Mouse (Mus musculus) forebrain, embryonic 13.5 days (tissue): ENCODE data around the gene Evi2b. TPM values are rescaled to one million over a fixed set of nuclear protein-coding genes. Genes with fewer than 3 reads are reported as not detected.

Experiments
- ATAC-seq: fragments of 200-750 bp; cut with Nextera tagmentation; 2 replicates; pipeline ENCODE4 v1.8.0; 2017
- H3K27ac ChIP-seq: fragments of 300-500 bp; sonication (generic); 2 replicates; pipeline ENCODE4 v1.5.1; 2015; ENCODE audit warnings: inconsistent platforms, mild to moderate bottlenecking, moderate library complexity
- H3K27me3 ChIP-seq: fragments of 300-500 bp; sonication (generic); 2 replicates; pipeline ENCODE4 v1.6.1; 2015; ENCODE audit warnings: mild to moderate bottlenecking, inconsistent platforms
- H3K36me3 ChIP-seq: fragments of 300-500 bp; sonication (generic); 2 replicates; pipeline ENCODE4 v1.6.1; 2015; ENCODE audit warnings: mild to moderate bottlenecking, inconsistent platforms; ENCODE audit not compliant: poor library complexity, severe bottlenecking
- H3K4me1 ChIP-seq: fragments of 300-500 bp; sonication (generic); 2 replicates; pipeline ENCODE4 v1.6.1; 2015; ENCODE audit warnings: inconsistent platforms
- H3K4me2 ChIP-seq: fragments of 300-500 bp; sonication (generic); 2 replicates; pipeline ENCODE4 v1.6.1; 2015; ENCODE audit warnings: inconsistent platforms, mild to moderate bottlenecking, moderate library complexity
- H3K4me3 ChIP-seq: fragments of 300-500 bp; sonication (generic); 2 replicates; pipeline ENCODE4 v1.5.1; 2015; ENCODE audit warnings: mild to moderate bottlenecking, inconsistent platforms
- H3K9ac ChIP-seq: fragments of 300-500 bp; sonication (generic); 2 replicates; pipeline ENCODE4 v1.6.1; 2015; ENCODE audit warnings: mild to moderate bottlenecking, inconsistent platforms
- H3K9me3 ChIP-seq: fragments of 300-500 bp; sonication (generic); replicated peaks from 2 replicates; pipeline ENCODE4 v1.6.1; 2016; ENCODE audit warnings: inconsistent platforms
- WGBS: fragments of 180-500 bp; shearing (Covaris S2); methylation state at CpG from one replicate; pipeline ENCODE4 v1.1.7; 2015; 5-methylcytosine and 5-hydroxymethylcytosine counted together
- polyA plus RNA-seq: library from polyadenylated mRNA; unstranded; fragments of >200 nt; fragmentation: Nextera tagmentation; extraction: Ambion mirVana; gene quantifications from 2 replicates; pipeline ENCODE4 v1.2.1, GENCODE M21; 2015

The Evi2b gene
- 0.18 TPM in 1 of 2 replicates, not detected in the other for polyA plus RNA-seq

DNA sequence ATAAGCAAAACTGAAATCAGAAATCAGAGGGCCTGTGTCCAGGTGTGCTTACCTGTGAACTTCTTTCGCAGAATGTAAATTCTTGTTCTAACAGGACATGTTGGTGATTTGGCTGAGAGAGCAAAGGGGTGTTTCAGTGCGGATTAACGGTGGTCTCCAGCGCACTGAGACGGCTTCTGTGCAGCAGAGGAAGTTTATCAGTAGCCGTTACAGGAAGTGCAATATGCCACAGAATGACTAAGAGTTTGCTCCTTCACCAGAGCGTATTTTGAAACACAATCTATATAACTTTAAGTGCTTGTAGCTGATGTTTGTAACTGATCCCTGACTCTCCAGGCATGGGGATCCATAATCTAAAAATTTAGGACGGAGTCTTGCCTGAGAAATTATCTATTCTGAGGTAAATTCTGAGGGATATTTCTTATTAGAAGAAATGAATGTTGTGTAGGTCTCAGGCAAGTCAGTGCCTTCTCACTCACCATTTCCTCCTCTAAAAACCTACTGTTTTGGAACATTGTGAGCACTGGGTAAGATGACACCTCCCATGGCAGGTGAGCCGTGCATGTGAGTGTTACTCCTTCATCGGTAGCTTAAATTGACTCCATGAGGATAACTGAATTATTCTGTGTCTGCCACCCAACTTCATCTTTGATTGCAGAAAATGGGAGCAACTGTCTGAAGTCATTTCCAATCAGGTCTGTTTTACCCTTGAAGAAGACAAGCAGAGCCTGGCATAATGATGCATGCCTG lies at the start of gene Evi2b:
Gene Evi2b (minus strand): TSS at position 203 of the 750 bp plus-strand sequence.
- H3K36me3 ChIP-seq = peaks cover 10% of the 10 kb centered on the region; the same call in 1 of the 2 replicates
- no peaks in the 10 kb centered on the region for H3K27me3 ChIP-seq
- no peak within 1 kb of the TSS for H3K4me3 ChIP-seq
- no peaks in the 10 kb centered on the region for H3K4me1 ChIP-seq
- H3K9me3 ChIP-seq = no peaks in the 10 kb centered on the region
- H3K9ac ChIP-seq = no peak within 1 kb of the TSS
- 89% methylated on average over 10 of the region's 10 CpGs for WGBS
- no peak for ATAC-seq
- no peak within 1 kb of the TSS for H3K4me2 ChIP-seq
- no peak within 1 kb of the TSS for H3K27ac ChIP-seq

DNA sequence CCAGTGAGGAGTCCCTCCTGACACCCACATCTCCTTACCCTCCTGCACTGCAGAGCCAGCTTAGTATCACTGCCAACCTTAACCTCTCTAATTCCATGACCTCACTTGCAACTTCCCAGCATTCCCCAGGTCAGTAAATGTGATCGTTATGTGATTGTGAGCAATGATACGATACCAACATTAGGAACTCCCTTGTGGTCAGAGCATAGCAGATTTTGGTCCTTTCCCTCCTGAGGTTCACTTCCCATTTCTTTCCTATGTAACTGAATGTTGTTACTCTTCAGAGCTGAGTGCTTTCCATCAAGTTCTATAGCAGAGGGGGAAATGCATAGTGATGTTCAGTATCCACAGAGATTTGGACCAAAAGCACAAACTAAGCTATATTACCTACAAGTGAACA lies 46.8 kb upstream of the Evi2b start:
- no peak overlapping the region for H3K4me3 ChIP-seq
- H3K9ac ChIP-seq = no peak overlapping the region
- no peak overlapping the region for H3K4me2 ChIP-seq
- no peak overlapping the region for H3K27ac ChIP-seq
- H3K9me3 ChIP-seq = no peaks in the 10 kb centered on the region
- no peaks in the 10 kb centered on the region for H3K4me1 ChIP-seq
- no peak for ATAC-seq
- H3K27me3 ChIP-seq = no peaks in the 10 kb centered on the region
- WGBS = 92% methylated on average over 2 of the region's 2 CpGs
- H3K36me3 ChIP-seq = peaks cover 88% of the 10 kb centered on the region

- Histone ChIP-seq H3K9ac (no peak overlapping the region), H3K27me3 (no peaks in the 10 kb centered on the region), H3K36me3 (peaks cover 84% of the 10 kb centered on the region), H3K4me2 (no peak overlapping the region), H3K4me3 (no peak overlapping the region), H3K4me1 (no peaks in the 10 kb centered on the region), H3K9me3 (no peaks in the 10 kb centered on the region), H3K27ac (no peak overlapping the region)
- ATAC-seq = no peak
- WGBS = 94% methylated on average over 11 of the region's 11 CpGs
Measured at GRCm38 (mm10) chr11:79568197-79568911, 44.8 kb upstream of the Evi2b start.

GRCm38 (mm10) chr11:79566947-79567346 lies 43.4 kb upstream of the Evi2b start:
- Histone ChIP-seq H3K27ac (no peak overlapping the region), H3K4me2 (no peak overlapping the region), H3K9me3 (no peaks in the 10 kb centered on the region), H3K36me3 (peaks cover 88% of the 10 kb centered on the region), H3K4me1 (no peaks in the 10 kb centered on the region), H3K27me3 (no peaks in the 10 kb centered on the region), H3K9ac (no peak overlapping the region), H3K4me3 (no peak overlapping the region)
- WGBS = 84% methylated on average over 1 of the region's 1 CpGs
- ATAC-seq = no peak

DNA sequence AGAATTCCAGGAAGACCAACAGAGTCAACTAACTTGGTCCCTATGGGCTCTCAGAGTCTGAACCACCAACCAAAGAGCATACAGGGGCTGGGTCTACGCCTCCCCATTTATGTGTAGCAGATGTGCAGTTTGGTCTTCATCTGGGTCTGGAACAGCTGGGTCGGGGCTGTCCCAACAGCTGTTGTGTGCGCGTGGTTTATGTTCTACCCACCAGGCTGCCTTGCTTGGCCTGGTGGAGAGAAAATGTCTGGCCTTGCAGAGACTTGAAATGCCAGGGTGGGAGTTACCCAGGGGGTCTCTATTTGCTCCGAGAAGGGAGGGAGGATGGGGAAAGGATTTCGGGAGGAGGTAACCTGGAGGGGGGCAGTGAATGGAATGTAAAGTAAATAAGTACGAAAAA lies 39.9 kb upstream of the Evi2b start:
- peaks cover 88% of the 10 kb centered on the region for H3K36me3 ChIP-seq
- H3K4me1 ChIP-seq = no peaks in the 10 kb centered on the region
- no peak overlapping the region for H3K27ac ChIP-seq
- no peak for ATAC-seq
- H3K27me3 ChIP-seq = no peaks in the 10 kb centered on the region
- no peak overlapping the region for H3K9ac ChIP-seq
- no peaks in the 10 kb centered on the region for H3K9me3 ChIP-seq
- no peak overlapping the region for H3K4me3 ChIP-seq
- 91% methylated on average over 7 of the region's 7 CpGs for WGBS
- no peak overlapping the region for H3K4me2 ChIP-seq

DNA sequence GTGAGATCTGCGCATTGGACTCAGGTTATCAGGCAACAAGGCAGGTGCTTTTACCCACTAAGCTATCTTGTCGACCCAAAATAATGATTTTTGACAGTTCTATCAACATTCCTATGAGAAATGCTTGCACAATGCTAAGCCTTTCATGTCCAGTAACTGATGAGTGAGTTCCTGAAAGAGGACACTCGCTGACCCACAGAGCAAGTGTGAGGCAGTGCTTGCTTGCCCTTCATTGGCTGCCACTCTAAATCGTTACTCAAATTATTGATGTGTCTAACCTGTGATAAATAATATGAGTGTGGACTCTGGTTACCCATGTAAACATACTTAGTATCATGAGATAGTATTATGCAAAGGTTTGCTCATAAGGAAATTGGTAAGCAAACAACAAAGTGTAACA lies 37.0 kb upstream of the Evi2b start:
- no peak overlapping the region for H3K4me3 ChIP-seq
- no peaks in the 10 kb centered on the region for H3K9me3 ChIP-seq
- H3K4me1 ChIP-seq = no peaks in the 10 kb centered on the region
- H3K9ac ChIP-seq = no peak overlapping the region
- ATAC-seq = no peak
- H3K27ac ChIP-seq = no peak overlapping the region
- 94% methylated on average over 4 of the region's 4 CpGs for WGBS
- peaks cover 83% of the 10 kb centered on the region for H3K36me3 ChIP-seq
- no peaks in the 10 kb centered on the region for H3K27me3 ChIP-seq
- H3K4me2 ChIP-seq = no peak overlapping the region

- no peak for ATAC-seq
- H3K27ac ChIP-seq = no peak overlapping the region
- peaks cover 86% of the 10 kb centered on the region for H3K36me3 ChIP-seq
- H3K4me2 ChIP-seq = no peak overlapping the region
- H3K4me3 ChIP-seq = no peak overlapping the region
- H3K27me3 ChIP-seq = no peaks in the 10 kb centered on the region
- H3K4me1 ChIP-seq = no peaks in the 10 kb centered on the region
- WGBS = 91% methylated on average over 1 of the region's 1 CpGs
- H3K9me3 ChIP-seq = no peaks in the 10 kb centered on the region
- no peak overlapping the region for H3K9ac ChIP-seq
Measured at GRCm38 (mm10) chr11:79552622-79553021, 29.1 kb upstream of the Evi2b start.

DNA sequence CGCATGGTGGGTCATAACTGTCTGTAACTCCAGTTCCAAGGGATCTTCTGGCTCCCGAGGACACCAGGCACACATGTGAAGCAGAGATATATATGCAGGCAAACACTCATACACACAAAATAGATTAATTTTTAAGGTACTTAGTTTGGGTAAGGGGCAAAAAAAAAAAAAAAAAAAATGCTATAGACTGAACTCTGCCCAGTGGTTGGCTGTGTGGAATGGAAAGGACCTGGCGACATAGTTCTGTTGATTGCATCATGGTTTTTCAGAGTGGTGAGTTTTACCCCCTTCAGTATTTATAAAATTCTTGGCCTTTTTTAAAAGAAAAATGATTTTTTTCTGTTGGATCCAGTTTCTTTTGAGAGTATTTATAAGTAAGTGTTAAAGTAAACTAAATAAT lies 12.7 kb upstream of the Evi2b start:
- H3K9me3 ChIP-seq = no peaks in the 10 kb centered on the region
- no peak overlapping the region for H3K4me2 ChIP-seq
- H3K36me3 ChIP-seq = peaks cover 42% of the 10 kb centered on the region
- WGBS = 97% methylated on average over 3 of the region's 3 CpGs
- no peaks in the 10 kb centered on the region for H3K27me3 ChIP-seq
- H3K4me1 ChIP-seq = peaks cover 6% of the 10 kb centered on the region; the same call in 1 of the 2 replicates
- no peak for ATAC-seq
- no peak overlapping the region for H3K27ac ChIP-seq
- no peak overlapping the region for H3K9ac ChIP-seq
- H3K4me3 ChIP-seq = no peak overlapping the region

DNA sequence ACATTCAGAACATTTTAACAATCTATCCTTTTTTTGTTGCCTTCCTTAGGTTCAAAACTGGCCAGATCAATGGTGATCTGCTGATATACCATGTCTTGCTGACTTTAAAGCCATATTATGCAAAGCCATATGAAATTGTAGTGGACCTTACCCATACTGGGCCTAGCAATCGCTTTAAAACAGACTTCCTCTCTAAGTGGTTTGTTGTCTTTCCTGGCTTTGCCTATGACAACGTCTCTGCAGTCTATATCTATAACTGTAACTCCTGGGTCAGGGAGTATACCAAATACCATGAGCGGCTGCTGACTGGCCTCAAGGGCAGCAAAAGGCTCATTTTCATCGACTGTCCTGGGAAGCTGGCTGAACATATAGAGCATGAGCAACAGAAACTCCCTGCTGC lies 12.0 kb upstream of the Evi2b start:
- Histone ChIP-seq H3K27me3 (no peaks in the 10 kb centered on the region), H3K9me3 (no peaks in the 10 kb centered on the region), H3K4me3 (no peak overlapping the region), H3K27ac (no peak overlapping the region), H3K36me3 (peaks cover 37% of the 10 kb centered on the region), H3K4me1 (peaks cover 6% of the 10 kb centered on the region; the same call in 1 of the 2 replicates), H3K9ac (no peak overlapping the region), H3K4me2 (no peak overlapping the region)
- no peak for ATAC-seq
- WGBS = 87% methylated on average over 4 of the region's 4 CpGs

- peaks cover 6% of the 10 kb centered on the region; the same call in 1 of the 2 replicates for H3K4me1 ChIP-seq
- H3K4me3 ChIP-seq = no peak overlapping the region
- ATAC-seq = no peak
- 79% methylated on average over 8 of the region's 8 CpGs for WGBS
- H3K27ac ChIP-seq = no peak overlapping the region
- H3K9me3 ChIP-seq = no peaks in the 10 kb centered on the region
- no peak overlapping the region for H3K9ac ChIP-seq
- H3K27me3 ChIP-seq = no peaks in the 10 kb centered on the region
- H3K4me2 ChIP-seq = no peak overlapping the region
- peaks cover 33% of the 10 kb centered on the region for H3K36me3 ChIP-seq
Measured at GRCm38 (mm10) chr11:79533950-79534690, 10.6 kb upstream of the Evi2b start.

DNA sequence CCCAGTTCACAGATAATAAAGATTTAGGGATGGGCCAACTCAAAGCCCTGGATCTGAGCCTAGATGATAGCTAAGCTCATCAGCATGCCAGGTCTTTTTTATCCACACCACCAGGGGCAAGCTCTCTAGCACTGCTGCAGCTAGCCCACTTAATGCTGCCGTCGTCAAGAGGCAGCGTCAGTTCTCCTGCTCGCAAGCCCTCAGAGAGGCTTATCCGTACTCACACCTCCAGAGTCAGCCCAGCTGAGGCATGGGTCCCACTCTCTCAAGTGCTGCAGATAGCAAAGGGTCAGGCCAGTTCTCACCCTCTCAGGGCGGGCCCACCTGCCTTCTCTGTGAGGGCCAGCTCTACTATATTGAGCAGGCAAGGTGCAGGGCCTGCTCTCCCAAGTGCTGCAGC lies 9.7 kb upstream of the Evi2b start:
- no peaks in the 10 kb centered on the region for H3K9me3 ChIP-seq
- WGBS = 89% methylated on average over 6 of the region's 6 CpGs
- no peaks in the 10 kb centered on the region for H3K27me3 ChIP-seq
- H3K36me3 ChIP-seq = peaks cover 32% of the 10 kb centered on the region
- H3K9ac ChIP-seq = no peak overlapping the region
- no peak overlapping the region for H3K4me3 ChIP-seq
- H3K4me2 ChIP-seq = no peak overlapping the region
- peaks cover 6% of the 10 kb centered on the region; the same call in 1 of the 2 replicates for H3K4me1 ChIP-seq
- H3K27ac ChIP-seq = no peak overlapping the region
- no peak for ATAC-seq

DNA sequence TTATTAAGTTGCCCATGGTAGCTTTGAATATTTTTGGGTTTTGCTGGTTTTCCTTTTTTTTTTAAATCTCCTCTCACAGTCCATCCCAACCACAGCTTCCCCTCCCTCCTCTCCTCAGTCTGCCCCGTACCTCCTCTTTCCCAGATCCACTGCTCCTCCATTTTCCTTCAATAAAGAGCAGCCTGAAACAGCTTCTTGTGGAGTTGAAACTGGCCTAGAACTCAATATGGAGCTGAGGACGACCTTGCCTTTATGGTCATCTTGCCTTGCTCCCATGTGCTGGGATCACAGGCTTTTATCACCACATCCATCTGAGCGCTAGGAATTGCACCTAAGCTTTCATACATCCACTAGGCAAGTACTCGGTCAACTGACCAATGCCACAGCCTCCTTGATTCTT lies 7.9 kb upstream of the Evi2b start:
- Histone ChIP-seq H3K27ac (no peak overlapping the region), H3K4me2 (no peak overlapping the region), H3K9ac (no peak overlapping the region), H3K4me3 (no peak overlapping the region), H3K27me3 (no peaks in the 10 kb centered on the region), H3K4me1 (peaks cover 6% of the 10 kb centered on the region; the same call in 1 of the 2 replicates), H3K36me3 (peaks cover 26% of the 10 kb centered on the region), H3K9me3 (no peaks in the 10 kb centered on the region)
- no peak for ATAC-seq
- 92% methylated on average over 4 of the region's 4 CpGs for WGBS
